Mouse (Mus musculus) 416B (cell line): Measurements from ENCODE around the gene Sbf2.
A peak's percentile ranks its signal among the peaks of the same experiment; 100 is the strongest.
"Not testable (repeated sequence)": the region's sequence is repeated elsewhere in the genome, so short reads cannot be mapped to it uniquely, and the experiment has no call there.

Experiments
- DNase-seq: peaks from one replicate; pipeline ENCODE4 v3.0.0; 2011; ENCODE audit warnings: low read depth

The Sbf2 gene

DNA sequence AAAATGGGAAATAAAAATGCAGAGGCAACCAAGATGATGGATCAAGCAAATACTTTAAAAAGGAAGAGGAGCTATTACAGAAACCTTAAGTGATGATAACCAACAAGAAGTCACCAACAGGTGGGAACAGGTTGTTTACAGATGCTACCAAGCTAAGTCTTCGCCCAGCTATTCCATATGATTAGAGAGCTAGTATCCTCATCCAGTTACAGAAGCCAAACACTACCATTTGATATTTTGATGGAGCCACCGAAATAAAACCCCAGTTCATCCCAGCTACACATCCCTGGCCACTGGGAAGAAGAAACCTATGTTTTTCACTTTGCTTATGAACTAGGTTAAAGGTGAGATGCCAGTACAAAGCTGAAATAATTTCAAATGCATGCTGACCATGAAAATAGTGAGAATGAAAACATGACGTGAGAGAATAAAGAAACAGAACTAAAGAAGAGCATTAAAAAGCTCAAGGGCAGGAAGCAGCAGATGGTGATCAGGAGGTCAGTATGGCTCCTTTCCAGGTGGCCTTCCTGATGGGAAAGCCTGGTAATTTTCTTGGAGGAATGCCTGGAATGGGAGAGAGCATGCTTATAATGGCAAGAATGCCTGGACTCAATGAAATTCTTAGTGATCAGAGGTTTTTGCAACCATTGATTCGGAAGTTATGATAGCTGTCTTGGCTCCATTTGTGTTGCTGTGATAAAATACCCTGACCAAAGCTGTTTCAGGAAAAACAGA lies 48.7 kb downstream of the Sbf2 start:
- no peak for DNase-seq

DNA sequence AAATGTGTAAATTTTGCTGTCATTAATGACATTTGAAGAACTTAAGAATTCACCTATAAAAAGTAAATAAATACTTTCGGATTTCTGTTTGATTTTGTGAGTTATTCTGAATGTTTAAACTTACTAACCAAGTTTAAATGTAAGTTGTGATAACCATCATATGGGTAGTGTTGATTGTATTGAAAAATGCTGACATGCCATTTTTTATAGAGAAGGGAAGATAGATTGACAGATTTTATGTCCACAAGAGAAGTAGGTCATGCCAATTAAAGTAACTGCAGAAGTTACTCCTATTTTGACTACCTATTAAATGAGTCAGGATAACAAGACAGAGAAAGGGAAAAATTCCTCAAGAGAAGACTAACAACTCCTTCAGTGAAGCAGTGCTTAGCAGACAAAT lies 53.1 kb downstream of the Sbf2 start:
- DNase-seq = no peak

DNA sequence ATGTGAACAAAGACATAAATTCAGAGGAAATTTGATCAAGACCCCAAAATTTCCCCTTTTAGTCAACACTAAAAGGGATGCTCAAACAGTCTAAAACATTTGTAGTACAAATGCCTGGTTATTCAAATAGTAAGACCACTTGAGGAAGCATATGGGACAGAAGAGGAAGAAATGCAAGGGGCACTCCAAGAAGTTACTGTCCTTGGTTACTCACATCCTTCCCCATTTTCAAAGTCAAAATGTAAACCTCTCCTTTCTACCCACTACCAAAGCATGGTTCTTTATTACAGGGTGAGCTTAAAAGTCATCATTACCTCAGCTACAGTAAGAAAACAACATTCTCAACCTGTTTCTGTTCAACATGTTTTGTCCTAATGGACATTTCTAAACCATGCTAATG lies 57.7 kb downstream of the Sbf2 start:
- peak; percentile 9 for DNase-seq

DNA sequence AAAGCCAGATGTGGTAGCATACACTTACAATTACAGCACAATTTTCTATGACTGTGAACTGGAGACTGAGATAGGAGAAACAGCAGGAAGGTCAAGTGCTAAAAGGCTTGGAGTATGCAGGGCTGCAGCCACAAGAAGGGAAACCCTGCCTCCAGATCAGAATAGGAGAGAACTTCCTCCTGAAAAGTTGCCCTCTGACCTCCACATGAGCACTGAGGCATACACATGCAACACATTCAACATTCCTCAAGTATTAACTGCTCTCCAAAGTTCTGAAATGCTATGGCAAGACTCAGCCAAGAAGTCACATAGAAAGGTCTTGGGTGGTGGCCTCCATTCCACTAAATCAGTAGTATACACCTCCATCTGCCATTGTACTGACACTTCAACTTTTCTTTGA lies 58.5 kb downstream of the Sbf2 start:
- DNase-seq = no peak

DNA sequence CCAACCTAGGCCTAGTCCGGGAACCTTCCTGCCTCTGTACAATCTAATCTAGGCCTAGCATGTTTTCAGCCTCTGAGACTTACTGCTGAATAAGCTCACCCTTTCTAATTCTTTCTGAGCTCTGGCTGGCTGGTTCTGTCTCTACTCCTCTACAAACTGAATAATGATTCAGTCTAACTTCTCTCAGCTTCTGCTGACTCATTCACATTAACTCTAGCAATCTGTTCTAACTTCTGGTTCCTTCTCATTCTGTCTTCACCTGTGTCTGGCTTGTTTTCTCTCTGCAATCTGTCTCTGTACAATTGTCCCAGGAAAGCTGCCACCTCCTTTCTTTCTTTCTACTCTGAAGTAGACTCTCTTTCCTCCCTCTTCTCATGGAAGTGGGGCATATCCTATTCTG lies 59.5 kb downstream of the Sbf2 start:
- DNase-seq = no peak

DNA sequence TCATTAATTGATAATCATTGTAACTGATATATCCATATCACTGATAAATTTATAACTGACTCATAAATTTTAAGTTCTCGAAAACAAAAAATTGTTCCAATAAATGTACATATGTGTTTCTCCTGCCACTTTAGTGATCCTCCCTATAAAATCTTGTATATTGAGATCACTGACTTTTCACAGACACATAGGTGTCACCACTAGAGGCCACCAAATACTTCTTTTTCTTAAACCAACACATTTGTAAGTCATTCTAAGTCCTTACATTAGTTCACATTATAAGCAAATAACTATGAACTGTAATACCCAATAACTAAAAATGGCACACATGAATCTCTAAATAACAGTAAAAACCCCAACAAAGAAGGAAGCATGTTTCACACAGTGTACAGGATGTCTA lies 66.5 kb downstream of the Sbf2 start:
- DNase-seq = peak; percentile 56

DNA sequence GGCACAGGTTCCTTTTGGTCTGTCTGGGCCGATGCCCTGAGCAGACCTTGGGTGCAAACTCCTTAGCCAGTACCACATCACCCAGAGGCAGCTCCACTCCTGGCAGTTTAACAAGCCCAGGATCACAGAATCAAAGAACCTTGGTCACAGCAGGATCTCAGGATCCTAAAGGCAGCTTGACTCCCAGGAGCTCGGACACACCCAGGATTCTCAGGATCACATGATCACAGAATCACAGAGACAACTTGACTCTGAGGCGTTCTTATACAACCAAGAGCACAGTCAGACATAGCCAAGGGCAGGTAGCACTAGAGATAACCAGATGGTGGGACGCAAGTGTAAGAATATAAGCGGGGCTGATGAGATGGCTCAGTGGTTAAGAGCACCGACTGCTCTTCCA lies 71.4 kb downstream of the Sbf2 start:
- no peak for DNase-seq

DNA sequence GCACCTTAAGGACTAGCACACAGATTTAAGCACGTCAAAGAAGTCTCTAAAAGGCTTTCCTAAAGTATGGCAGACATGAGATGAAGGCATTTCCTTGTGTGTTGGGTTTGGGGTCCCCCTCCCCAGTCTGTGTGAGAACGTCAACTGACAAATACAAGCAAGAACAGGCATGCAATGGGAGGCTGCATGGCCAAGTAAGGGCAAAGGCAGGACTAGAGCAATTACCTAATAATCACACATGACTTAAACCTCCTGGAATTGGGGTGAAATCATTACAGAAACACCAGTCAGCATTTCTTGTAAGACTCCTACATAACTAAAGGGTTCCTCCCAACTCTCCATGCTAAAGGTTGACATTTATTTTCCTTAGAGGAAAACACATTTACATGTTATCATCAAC lies 75.5 kb downstream of the Sbf2 start:
- no peak for DNase-seq

DNA sequence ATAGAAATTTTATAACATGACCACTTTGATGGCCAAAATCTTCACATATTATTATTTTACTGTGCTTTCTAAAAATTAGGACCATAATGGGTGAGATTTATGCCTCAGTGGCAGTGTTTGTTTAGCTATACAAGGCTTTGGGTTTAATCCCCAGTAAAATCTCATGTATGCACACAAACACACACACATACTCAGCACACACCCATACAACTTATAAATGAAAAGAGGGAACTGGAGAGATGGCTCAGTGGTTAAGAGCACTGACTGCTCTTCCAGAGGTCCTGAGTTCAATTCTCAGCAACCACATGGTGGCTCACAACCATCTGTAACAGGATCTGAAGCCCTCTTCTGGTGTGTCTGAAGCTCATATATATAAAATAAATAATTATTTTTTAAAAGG lies 84.4 kb downstream of the Sbf2 start:
- DNase-seq = not testable (repeated sequence)

DNA sequence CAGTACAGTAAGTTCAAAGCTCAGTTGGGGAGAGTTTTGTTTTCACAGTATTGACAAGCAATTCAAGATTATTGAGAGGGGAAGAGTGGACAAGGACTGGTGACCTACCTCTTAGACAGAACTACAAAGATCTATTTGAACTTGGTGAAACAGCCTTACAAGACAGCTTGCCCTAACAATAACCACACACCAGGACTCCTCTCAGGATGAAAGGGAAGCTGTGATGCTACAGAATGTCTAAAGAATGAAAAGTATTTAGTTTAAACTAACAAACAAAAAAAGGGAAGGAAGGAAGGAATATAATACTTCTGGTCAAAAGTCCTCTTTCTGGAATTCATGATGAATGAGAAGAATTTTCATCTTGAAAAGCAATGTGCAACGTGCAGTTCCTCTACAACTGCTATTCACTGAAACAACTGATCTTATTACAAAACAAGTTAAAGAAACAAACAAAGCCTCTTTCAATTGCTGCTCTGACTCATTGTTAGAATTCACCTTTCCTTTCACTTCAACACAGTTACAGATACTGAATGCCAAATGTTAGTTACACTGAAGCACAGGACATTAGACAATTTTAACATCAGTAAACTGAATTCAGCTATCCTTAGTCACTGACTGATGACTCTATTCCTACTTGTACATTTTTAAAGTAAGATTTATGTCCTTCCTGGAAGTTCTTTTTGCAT lies 89.5 kb downstream of the Sbf2 start:
- DNase-seq = no peak

DNA sequence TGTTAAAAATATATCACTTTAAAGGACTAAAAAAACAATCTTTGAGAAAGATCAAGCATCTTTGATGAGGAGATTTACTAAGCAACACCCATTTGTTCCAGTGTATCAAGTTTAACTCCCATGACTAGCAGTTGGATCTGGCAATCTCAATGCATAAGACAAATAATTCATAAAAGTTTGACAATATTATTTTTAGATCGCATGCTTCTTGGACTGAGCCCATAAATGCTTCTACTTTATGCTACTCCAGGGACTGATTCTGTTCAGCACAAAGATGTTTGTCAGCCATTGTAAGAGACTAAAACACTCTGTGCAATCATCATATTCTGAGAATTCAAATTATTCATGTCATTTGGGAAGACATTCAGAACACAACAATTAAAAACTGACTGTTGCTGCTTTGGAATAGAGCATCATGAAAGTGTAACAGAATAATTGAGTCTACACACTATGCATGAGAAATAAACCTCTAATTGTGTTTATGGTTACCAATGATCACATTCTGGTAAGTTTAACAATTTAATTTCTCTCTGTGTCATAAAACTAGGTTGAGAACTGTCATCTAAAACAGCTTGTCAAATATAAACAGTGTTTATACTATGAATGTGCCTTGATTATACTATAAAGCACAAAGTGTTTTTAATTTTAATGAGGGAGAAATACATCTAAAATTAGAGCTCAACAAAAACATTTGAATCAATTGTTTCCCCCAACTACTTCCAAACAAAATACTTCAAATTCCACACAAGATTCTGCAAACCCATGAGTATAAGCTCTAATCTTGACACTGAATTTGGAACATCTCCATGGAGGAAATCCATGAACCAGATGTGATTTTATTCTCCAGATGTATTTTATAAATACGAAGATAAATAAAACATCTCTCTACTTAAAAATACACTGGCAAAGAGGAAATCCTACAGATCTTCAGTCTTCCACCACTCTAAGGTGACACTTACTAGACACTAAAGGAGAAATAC lies 98.2 kb downstream of the Sbf2 start:
- DNase-seq = no peak

DNA sequence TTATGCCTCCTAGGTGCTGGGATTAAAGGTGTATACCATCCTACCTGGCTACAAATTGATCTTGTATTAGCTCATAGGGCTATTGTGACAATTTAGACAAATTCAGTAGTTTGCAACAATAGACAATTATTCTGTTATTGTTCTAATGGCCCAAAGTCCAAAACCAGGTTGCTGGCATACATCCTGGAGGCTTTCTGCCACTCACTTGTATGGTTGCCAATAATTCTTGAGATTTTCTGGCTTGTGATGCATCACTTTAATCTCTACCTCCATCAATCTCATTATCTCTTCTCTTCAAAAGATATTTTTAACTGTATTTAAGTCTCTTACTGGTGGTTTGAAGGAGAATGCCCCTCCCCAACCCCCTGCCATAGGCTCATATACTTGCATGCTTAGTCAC lies 100.6 kb downstream of the Sbf2 start:
- no peak for DNase-seq

DNA sequence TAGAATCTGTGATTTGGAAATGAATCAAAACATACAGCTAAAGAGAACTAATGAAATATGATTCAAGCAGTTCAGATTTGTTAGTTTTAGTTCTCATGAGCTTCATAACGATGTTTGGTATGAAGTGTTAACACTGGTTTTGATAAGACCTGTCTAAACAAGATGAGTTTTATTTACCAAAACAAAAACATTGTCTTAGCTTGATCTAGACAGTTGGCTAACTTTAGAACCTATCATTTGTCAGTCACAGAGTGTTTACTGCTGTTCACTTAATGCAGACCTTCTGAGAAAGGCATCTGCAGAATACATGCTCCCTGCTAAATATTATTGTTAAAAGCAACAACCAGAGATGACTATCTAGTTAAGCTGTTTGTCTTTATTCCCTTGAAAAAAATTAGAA lies 116.1 kb downstream of the Sbf2 start:
- no peak for DNase-seq

DNA sequence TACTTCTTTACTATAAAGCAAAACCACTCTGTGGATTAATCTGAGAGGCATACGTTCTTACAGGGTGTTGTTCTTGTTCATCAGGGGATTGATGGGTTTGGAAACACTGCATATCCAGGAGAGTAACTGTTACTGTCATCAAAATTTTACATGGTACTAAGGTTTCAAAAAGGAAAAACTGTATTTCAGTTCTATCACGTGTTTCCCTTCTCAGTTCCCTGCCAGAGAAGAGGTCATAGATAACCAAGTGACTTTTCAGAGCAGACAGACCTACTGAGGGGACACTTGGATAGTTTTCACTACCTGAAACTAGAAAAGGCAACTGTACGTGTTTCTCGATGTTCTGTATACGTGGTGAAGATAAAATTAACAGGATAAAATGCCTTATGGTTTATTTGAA lies 123.7 kb downstream of the Sbf2 start:
- DNase-seq = no peak

DNA sequence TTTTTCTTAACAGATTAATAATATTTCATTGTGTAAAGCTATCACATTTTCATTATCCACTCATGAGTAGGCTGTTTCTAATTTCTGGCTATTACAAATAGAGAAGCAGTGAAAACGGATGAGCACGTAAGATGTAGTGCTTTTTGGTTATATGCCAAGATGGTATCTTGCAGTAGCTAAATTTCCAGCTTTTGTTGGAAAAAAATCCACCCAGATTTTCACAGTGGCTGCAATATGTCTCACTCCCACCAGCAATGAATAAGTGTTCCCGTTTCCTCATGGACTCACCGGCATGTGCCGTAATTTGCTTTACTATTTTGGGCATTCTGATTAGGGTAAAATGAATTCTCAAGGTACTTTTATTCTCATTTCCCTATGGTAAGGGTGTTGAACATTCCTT lies 129.7 kb downstream of the Sbf2 start:
- no peak for DNase-seq

DNA sequence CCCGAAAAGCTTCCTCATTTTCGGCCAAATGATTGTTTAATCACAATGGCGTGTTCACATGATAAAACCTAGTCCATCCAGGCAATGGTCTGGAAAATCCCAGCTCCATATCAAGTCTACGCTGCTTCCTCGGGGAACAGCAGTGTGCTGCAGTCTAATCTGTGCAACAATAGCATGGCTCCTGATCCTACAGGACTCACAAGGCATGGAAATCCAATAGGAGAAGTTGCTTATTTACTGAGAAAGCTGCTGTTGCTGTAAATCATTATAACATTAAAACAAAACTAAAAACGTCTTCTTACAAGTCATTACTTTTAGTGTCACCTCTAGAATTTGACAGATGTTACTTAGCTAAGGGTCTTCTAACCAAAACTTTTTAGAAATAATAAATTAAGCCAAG lies 143.7 kb downstream of the Sbf2 start:
- no peak for DNase-seq

DNA sequence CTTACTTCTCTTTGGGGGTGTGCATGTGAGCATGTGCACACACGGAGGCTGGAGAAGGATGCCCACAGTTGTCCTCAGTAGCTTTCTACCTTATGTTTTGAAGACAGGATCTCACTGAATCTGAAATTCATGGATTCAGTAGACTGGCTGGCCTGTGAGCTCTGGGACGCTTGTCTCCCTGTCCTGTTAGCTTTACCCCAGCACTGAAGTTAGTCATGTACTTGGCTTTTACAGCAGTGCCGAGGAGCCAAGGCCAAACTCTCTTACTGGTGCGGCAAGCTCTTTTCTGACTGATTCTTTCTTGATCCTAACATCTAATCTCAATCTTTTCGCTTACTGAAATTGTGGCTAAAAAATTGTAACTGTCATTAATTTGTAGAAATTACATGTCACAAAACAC lies 151.3 kb downstream of the Sbf2 start:
- no peak for DNase-seq

DNA sequence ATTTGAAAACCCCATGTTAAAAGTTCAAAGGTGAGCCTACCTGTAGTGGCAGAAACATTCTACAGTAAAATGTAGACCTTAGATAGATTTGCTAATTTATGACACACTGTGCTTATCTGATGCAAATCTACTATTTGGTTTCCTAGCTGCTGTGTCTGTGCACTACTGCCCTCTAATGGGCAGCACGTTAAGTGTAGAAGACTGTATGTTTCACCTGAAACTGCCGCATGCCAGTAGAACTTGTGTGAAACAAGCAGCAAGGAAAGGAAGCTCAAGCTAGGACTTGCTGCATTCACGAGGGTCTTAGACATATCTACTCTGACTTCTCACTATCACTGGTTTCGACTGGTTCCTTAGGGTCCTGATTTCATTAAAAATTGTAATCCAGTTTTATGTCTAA lies 182.4 kb downstream of the Sbf2 start:
- DNase-seq = peak; percentile 80

DNA sequence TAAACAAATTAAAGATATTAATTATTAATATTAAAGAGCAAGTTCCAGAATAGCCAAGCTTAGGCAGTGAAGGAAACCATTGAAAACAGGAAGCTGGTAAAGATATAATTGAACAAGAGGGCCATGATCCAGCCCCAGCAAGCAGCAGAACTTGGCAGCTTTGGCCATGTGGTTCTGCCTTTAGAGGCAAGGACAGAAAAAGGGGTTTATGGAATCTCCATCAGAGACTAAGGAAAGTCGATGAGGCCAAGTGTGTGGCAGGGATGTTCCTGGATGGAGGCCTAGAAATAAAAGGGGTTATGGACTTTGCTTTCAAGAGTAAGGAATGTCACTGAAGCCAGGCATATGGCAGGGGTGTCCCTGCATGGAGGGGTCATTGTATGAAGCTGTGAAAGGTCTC lies 198.4 kb downstream of the Sbf2 start:
- no peak for DNase-seq

DNA sequence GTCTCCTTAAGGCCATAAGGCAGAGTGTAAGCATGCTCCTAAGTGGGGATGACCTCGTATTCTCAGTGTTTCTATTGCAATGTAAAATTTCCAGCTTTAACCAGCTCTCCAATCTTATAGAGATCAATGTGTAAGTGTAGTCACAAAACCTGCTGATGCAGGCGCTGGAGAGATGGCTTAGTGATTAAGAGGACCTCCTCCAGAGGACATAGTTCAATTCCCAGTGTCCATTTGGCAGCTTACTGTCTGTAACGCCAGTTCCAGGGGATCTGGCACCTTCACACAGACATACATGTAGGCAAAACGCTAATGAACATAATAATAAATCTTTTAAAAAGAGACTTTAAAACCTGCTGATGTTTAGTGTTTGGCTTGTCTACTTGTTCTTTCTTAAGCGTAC lies 200.4 kb downstream of the Sbf2 start:
- no peak for DNase-seq

DNA sequence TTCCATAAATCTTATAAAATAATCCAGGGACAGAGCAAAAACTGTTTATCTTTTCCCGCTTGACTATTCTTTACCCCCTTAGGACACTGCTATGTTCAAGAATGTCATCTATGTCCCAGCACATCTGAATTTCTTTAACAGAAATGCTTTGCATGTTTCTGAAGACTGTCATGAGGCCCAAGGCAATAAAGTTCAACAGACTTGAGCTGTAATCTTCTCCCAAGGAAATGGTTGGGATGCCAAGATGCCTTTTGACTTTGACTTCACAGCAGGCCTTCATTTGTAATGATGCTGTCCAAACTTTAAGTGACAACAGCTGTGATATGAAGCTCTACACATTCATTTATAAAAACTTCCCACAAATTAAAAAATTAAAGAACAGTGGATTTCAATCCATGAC lies 212.6 kb downstream of the Sbf2 start:
- DNase-seq = no peak

DNA sequence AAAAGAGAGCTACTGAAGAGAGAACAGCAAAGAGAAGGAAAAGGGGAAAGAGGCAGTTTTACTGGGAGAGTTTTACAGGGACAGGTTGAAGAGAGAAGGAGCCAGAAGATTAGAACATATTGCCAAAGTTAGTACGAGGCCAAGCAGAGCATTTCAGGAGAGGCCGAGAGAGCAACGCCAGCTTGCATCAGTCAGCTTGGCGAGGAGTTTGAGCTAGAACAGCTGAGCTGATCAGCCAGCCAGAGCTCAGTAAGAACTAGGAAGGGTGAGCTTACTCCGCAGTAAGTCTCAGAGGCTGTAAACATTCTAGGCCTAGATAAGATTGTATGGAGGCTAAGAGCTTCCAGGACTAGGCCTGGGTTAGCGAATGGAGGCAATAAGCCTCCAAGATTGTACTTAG lies 222.1 kb downstream of the Sbf2 start:
- DNase-seq = no peak

DNA sequence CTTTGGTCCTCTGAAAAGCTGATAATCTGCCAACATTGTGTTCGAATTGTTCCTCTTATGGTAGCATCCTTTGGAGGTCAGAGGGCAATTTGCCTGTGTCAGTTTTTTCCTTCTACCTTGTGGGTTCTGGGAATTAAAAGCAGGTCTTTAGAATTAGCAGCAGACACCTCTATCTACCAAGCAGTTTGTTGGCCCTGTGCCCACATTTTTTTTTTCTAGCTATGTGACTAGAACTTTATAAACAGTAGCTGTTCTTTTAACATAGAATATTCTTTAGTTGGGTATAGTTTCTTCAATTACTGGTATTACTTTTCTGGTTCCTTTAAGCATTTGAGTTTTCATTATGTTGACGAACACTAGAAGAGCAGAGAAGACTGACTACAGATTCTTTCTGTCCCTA lies 223.1 kb downstream of the Sbf2 start:
- DNase-seq = no peak
